Mouse (Mus musculus) CH12.LX (cell line): Measurements from ENCODE around the gene Sde2. TPM values are rescaled to one million over a fixed set of nuclear protein-coding genes. Genes with fewer than 3 reads are reported as not detected.
A peak's percentile ranks its signal among the peaks of the same experiment; 100 is the strongest.

Experiments used
- DNase-seq: peaks from one replicate; pipeline ENCODE4 v3.0.0-alpha.2; 2013; ENCODE audit errors: extremely low read depth
- H3K27ac ChIP-seq: 2 replicates; pipeline ENCODE4 v1.5.1; 2012; ENCODE audit warnings: low read depth, mild to moderate bottlenecking, control low read depth, moderate library complexity; ENCODE audit not compliant: insufficient read depth
- H3K27me3 ChIP-seq: replicated peaks from 2 replicates; pipeline ENCODE3; 2012; ENCODE audit warnings: inconsistent platforms
- H3K36me3 ChIP-seq, 2 experiments: replicated peaks in 1 of 2; 2 replicates each; pipeline versions ENCODE3 to v1.6.1; 2012; ENCODE audit warnings: inconsistent platforms in 1 of 2, low read length in 1 of 2, mild to moderate bottlenecking in 1 of 2, mixed read lengths in 1 of 2, moderate library complexity in 1 of 2; ENCODE audit not compliant: control insufficient read depth in 1 of 2, insufficient read depth in 1 of 2
- H3K4me1 ChIP-seq, 2 experiments: 2 replicates each; pipeline ENCODE4 v1.6.1; 2012; ENCODE audit warnings: inconsistent platforms in 1 of 2, moderate library complexity in 1 of 2; ENCODE audit not compliant: insufficient read depth in 2 of 2, control insufficient read depth in 1 of 2
- H3K4me2 ChIP-seq: 2 replicates; pipeline ENCODE4 v1.6.1; 2012; ENCODE audit warnings: low read depth, mild to moderate bottlenecking, control low read depth; ENCODE audit not compliant: poor library complexity, insufficient read depth, severe bottlenecking
- H3K4me3 ChIP-seq, 3 experiments: fragments of 150-350 bp in 1 of 3; sonication (generic) in 1 of 3; replicated peaks in 1 of 3; 2 replicates each; pipeline versions ENCODE3 to v1.5.1; 2011 to 2012; ENCODE audit warnings: low read depth in 2 of 3, low read length in 2 of 3, mild to moderate bottlenecking in 2 of 3, moderate library complexity in 2 of 3, control low read depth in 1 of 3, improper control_type of control experiment in 1 of 3, inconsistent platforms in 1 of 3, mixed read lengths in 1 of 3; ENCODE audit not compliant: poor library complexity in 1 of 3
- H3K79me2 ChIP-seq: replicated peaks from 2 replicates; pipeline ENCODE4 v1.6.1; 2012; ENCODE audit warnings: mild to moderate bottlenecking, moderate library complexity; ENCODE audit not compliant: control insufficient read depth, poor library complexity, insufficient read depth, severe bottlenecking; ENCODE audit errors: extremely low read depth
- H3K9ac ChIP-seq: 2 replicates; pipeline ENCODE4 v1.6.1; 2012; ENCODE audit warnings: low read depth, mild to moderate bottlenecking, control low read depth, moderate library complexity; ENCODE audit not compliant: insufficient read depth
- H3K9me3 ChIP-seq: replicated peaks from 2 replicates; pipeline ENCODE3; 2012; ENCODE audit warnings: low read length, inconsistent platforms, mixed read lengths
- CHD1 ChIP-seq: IDR thresholded peaks from 2 replicates; pipeline ENCODE4 v1.6.1; 2012; ENCODE audit warnings: low read depth, low read length, improper control_type of control experiment, inconsistent platforms
- CTCF ChIP-seq, 2 experiments: IDR thresholded peaks in 1 of 2; conservative IDR thresholded peaks in 1 of 2; 2 replicates each; pipeline ENCODE4 v1.5.1; 2011 to 2012; ENCODE audit warnings: low read depth in 2 of 2, low read length in 2 of 2, improper control_type of control experiment in 1 of 2, inconsistent platforms in 1 of 2, mild to moderate bottlenecking in 1 of 2, moderate library complexity in 1 of 2
- ELF1 ChIP-seq: IDR thresholded peaks from 2 replicates; pipeline ENCODE4 v1.6.1; 2014; ENCODE audit warnings: low read depth, mild to moderate bottlenecking, inconsistent platforms, low read length, improper control_type of control experiment
- ETS1 ChIP-seq: conservative IDR thresholded peaks from 2 replicates; pipeline ENCODE4 v1.6.1; 2012; ENCODE audit warnings: low read depth, mild to moderate bottlenecking, inconsistent platforms, low read length, improper control_type of control experiment, moderate library complexity
- GABPA ChIP-seq: IDR thresholded peaks from 2 replicates; pipeline ENCODE4 v1.6.1; 2012; ENCODE audit warnings: low read depth, low read length, improper control_type of control experiment, inconsistent platforms; ENCODE audit not compliant: insufficient replicate concordance
- HCFC1 ChIP-seq: IDR thresholded peaks from 2 replicates; pipeline ENCODE4 v1.6.1; 2012; ENCODE audit warnings: low read depth, mild to moderate bottlenecking, inconsistent platforms, low read length, improper control_type of control experiment
- IRF4 ChIP-seq: IDR thresholded peaks from 2 replicates; pipeline ENCODE4 v1.6.1; 2014; ENCODE audit warnings: low read depth, mild to moderate bottlenecking, inconsistent platforms, low read length, improper control_type of control experiment
- JUND ChIP-seq: conservative IDR thresholded peaks from 2 replicates; pipeline ENCODE4 v1.6.1; 2011; ENCODE audit warnings: low read depth, low read length, improper control_type of control experiment
- KAT2A ChIP-seq: IDR thresholded peaks from 2 replicates; pipeline ENCODE4 v1.6.1; 2012; ENCODE audit warnings: low read length, improper control_type of control experiment, inconsistent platforms; ENCODE audit not compliant: insufficient replicate concordance
- MAFK ChIP-seq: IDR thresholded peaks from 2 replicates; pipeline ENCODE4 v1.6.1; 2011; ENCODE audit warnings: low read length, improper control_type of control experiment; ENCODE audit not compliant: insufficient replicate concordance
- MAX ChIP-seq: IDR thresholded peaks from 2 replicates; pipeline ENCODE4 v1.6.1; 2011; ENCODE audit warnings: low read length, improper control_type of control experiment
- MAZ ChIP-seq: IDR thresholded peaks from 2 replicates; pipeline ENCODE4 v1.6.1; 2012; ENCODE audit warnings: low read depth, mild to moderate bottlenecking, inconsistent platforms, low read length, improper control_type of control experiment, moderate library complexity
- MEF2A ChIP-seq: IDR thresholded peaks from 2 replicates; pipeline ENCODE4 v1.6.1; 2014; ENCODE audit warnings: low read depth, mild to moderate bottlenecking, inconsistent platforms, low read length, improper control_type of control experiment, borderline replicate concordance
- MXI1 ChIP-seq: IDR thresholded peaks from 2 replicates; pipeline ENCODE4 v1.6.1; 2011; ENCODE audit warnings: mild to moderate bottlenecking, low read depth, low read length, improper control_type of control experiment
- PAX5 ChIP-seq: IDR thresholded peaks from 2 replicates; pipeline ENCODE4 v1.6.1; 2012; ENCODE audit warnings: low read length, inconsistent platforms, mixed read lengths
- POLR2A ChIP-seq: IDR thresholded peaks from 2 replicates; pipeline ENCODE4 v1.6.1; 2011; ENCODE audit warnings: low read depth, mild to moderate bottlenecking, improper control_type of control experiment, low read length
- RAD21 ChIP-seq: IDR thresholded peaks from 2 replicates; pipeline ENCODE4 v1.6.1; 2011; ENCODE audit warnings: low read depth, mild to moderate bottlenecking, low read length, improper control_type of control experiment, moderate library complexity
- SMC3 ChIP-seq: IDR thresholded peaks from 2 replicates; pipeline ENCODE4 v1.6.1; 2011; ENCODE audit warnings: low read depth, low read length, improper control_type of control experiment
- TCF12 ChIP-seq: IDR thresholded peaks from 2 replicates; pipeline ENCODE4 v1.6.1; 2014; ENCODE audit warnings: low read depth, mild to moderate bottlenecking, inconsistent platforms, low read length, improper control_type of control experiment
- UBTF ChIP-seq: IDR thresholded peaks from 2 replicates; pipeline ENCODE4 v1.6.1; 2012; ENCODE audit warnings: low read depth, mild to moderate bottlenecking, inconsistent platforms, low read length, improper control_type of control experiment, moderate library complexity
- ZC3H11A ChIP-seq: IDR thresholded peaks from 2 replicates; pipeline ENCODE4 v1.6.1; 2012; ENCODE audit warnings: low read depth, mild to moderate bottlenecking, inconsistent platforms, low read length, improper control_type of control experiment
- ZNF384 ChIP-seq: IDR thresholded peaks from 2 replicates; pipeline ENCODE4 v1.6.1; 2012; ENCODE audit warnings: low read depth, low read length, improper control_type of control experiment, inconsistent platforms
- dilution Hi-C: fragments of 300-500 bp; cut with MboI; formaldehyde crosslinking; loops from 2 replicates; pipeline ENCODE4 v1.14.3; 2020; ENCODE audit warnings: low sequenced_read_pairs; ENCODE audit not compliant: extremely low pct_unique_long_range_greater_than_20kb, extremely low pct_ligation_motif_present
- in situ Hi-C: fragments of 300-500 bp; cut with MboI; formaldehyde crosslinking; loops from 3 replicates; pipeline ENCODE4 v1.14.3; 2019; ENCODE audit warnings: low sequenced_read_pairs, low pct_ligation_motif_present, low pct_unique_long_range_greater_than_20kb, mixed read lengths
- polyA plus RNA-seq: library from polyadenylated mRNA; unstranded; fragments of >175 nt; gene quantifications from 2 replicates; pipeline ENCODE4 v1.2.1, GENCODE M21; 2012; ENCODE audit warnings: low read depth; ENCODE audit not compliant: insufficient read length
- total RNA-seq, 2 experiments: library from RNA; depleted of rRNA; stranded (reverse); fragments of 300-350 nt in 1 of 2; fragments of >200 nt in 1 of 2; gene quantifications; 2 replicates each; pipeline ENCODE4 v1.2.3; 2012 to 2014

The Sde2 gene
- total and polyA plus RNA-seq, 3 experiments, result 24.7 to 33.2 (median 28.0) TPM

DNA sequence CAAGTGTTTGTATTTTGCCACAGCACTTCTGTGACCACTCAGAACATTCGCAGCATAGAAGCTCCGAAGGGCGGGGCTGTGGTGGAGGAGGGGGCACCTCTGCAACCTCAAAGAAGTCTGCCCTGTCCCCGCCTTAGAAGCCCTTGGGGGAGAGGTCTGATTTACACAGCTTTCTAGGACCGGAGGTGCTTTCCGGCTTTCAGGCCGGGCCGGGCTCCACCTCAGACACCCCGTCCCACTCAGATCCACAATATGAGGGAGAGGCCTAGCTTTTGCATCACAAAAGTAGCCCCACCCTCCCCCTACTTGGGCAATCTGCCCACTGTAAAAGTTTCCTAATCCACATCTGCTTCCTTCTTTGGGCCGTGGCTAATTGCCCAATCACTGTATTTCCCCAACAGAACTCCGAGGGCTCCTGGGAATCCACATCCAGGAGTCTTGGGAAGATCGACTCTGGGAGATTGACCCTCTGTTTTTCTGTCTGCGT, 37.7 kb downstream of the Sde2 start:
- Histone ChIP-seq H3K4me2 (peak overlapping the region; percentile 4; the same call in 1 of the 2 replicates), H3K9me3 (no peaks in the 10 kb centered on the region), H3K9ac (no peak overlapping the region), H3K27ac (no peak overlapping the region), H3K4me3 (no peak overlapping the region), H3K36me3 (no peaks in the 10 kb centered on the region), H3K27me3 (no peaks in the 10 kb centered on the region), H3K4me1 (peaks cover 27 to 78% of the 10 kb centered on the region in 2 experiments), H3K79me2 (no peaks in the 10 kb centered on the region)
- dilution Hi-C loops, result no loop called here
- TF ChIP-seq GABPA, result no peak
- no peak for TF ChIP-seq KAT2A
- TF ChIP-seq MAZ, result 0 out of 2 replicates have a peak, but pooled peaks have one; percentile 39
- TF ChIP-seq ELF1, result no peak; the same call in 1 of the 2 replicates
- TF ChIP-seq UBTF, result 0 out of 2 replicates have a peak, but pooled peaks have one; percentile 48
- no peak for TF ChIP-seq RAD21
- no peak for TF ChIP-seq MAX
- TF ChIP-seq TCF12, result no peak
- in situ Hi-C loops, result no loop called here
- DNase-seq, result peak; percentile 64

DNA sequence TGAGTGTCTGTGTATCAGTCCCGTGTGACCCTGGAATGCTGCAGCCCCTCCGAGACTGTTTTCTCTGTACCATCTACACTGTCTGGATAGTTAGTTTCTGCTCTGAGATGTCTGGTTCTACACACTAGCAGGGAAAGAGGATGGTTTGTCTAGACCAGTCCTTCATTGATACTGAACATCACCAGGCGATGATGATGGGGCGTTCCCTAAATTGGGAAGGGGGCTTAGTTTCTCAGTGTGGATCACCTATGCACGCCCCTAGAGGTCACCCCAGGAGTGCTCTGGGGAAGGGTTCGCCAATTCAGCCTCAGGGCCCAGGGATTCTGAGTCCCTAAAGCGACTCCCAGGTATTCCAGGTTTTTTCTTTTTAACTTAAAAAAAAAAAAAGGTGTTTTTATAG, 38.2 kb downstream of the Sde2 start:
- Histone ChIP-seq H3K79me2 (no peaks in the 10 kb centered on the region), H3K4me1 (peaks cover 22 to 72% of the 10 kb centered on the region in 2 experiments), H3K4me3 (no peak overlapping the region), H3K4me2 (peak overlapping the region; percentile 4; the same call in 1 of the 2 replicates)
- DNase-seq, result no peak
- in situ Hi-C loops (no loop called here), dilution Hi-C loops (no loop called here)
- no peak for TF ChIP-seq MAZ
- TF ChIP-seq ETS1, result no peak
- TF ChIP-seq, all 38 proteins: peak for 0
- Histone ChIP-seq H3K9ac (no peak overlapping the region), H3K36me3 (no peaks in the 10 kb centered on the region), H3K9me3 (no peaks in the 10 kb centered on the region), H3K27me3 (no peaks in the 10 kb centered on the region), H3K27ac (no peak overlapping the region)

DNA sequence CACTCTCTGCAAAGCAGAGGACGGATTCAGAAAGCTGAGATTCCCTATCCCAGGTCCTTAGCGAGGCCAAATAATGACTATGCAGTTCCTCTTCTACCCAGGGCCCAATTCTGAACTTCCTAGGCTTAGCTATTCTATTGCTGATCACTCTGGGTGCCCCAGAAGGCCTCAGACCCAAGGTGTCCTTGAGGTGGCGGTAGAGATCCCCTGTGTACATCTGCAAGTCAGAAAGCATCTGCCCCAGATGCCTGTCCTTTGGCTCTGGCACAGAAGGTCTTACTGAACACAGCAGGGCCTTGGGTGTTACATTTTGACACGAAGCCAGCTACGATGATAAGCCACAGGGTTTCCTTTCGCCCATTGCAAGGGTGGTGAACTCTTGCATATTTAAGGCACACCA, 38.9 kb downstream of the Sde2 start:
- TF ChIP-seq UBTF (no peak), ZNF384 (no peak), IRF4 (no peak), HCFC1 (no peak), RAD21 (peak; percentile 39), MXI1 (no peak), ZC3H11A (no peak), ELF1 (no peak), MAX (0 out of 2 replicates have a peak, but pooled peaks have one; percentile 19), SMC3 (peak; percentile 29), MAFK (no peak), POLR2A (no peak), PAX5 (no peak), CTCF (conservative IDR thresholded peaks at IDR 0.05 in 1 of 2, IDR thresholded peaks at IDR 0.05 in 1 of 2; ENCODE audit: low read depth in 2 of 2, low read length in 2 of 2) (peak in 1 of 2 experiments; percentile 62; a peak in 2 of 4 replicates), JUND (no peak), GABPA (no peak), CHD1 (no peak), MEF2A (no peak)
- TF ChIP-seq, all 38 proteins: peak for 4
- peak; percentile 81 for DNase-seq
- H3K27me3 ChIP-seq, result no peaks in the 10 kb centered on the region

More for the DNA sequence above, 38.9 kb downstream of the Sde2 start:
- Histone ChIP-seq H3K4me2 (no peak overlapping the region), H3K4me1 (peaks cover 17 to 65% of the 10 kb centered on the region in 2 experiments), H3K36me3 (no peaks in the 10 kb centered on the region), H3K79me2 (no peaks in the 10 kb centered on the region), H3K27ac (no peak overlapping the region), H3K9ac (no peak overlapping the region), H3K9me3 (no peaks in the 10 kb centered on the region), H3K4me3 (no peak overlapping the region)
- dilution Hi-C loops, result no loop called here
- in situ Hi-C loops, result no loop called here
